Mouse (Mus musculus) CD4-positive, CD25-positive, alpha-beta regulatory T cell, adult 9 weeks (primary cell): ENCODE measurements around the gene 4933405L10Rik. TPM values are rescaled to one million over a fixed set of nuclear protein-coding genes. Genes with fewer than 3 reads are reported as not detected.

Experiments used
- polyA plus RNA-seq: library from polyadenylated mRNA; unstranded; fragments of 100-300 nt; shearing (Covaris generic); gene quantifications from one replicate; pipeline ENCODE4 v1.2.1, GENCODE M21; 2017

Gene 4933405L10Rik
- not detected for polyA plus RNA-seq

GRCm38 (mm10) chr8:105707498-105708403 is at the start of gene 4933405L10Rik, which contains the start of gene Enkd1:
4933405L10Rik (plus strand) TSS chr8:105707655.
Enkd1 (minus strand) TSS chr8:105708210.

GRCm38 (mm10) chr8:105685796-105686308 is 21.6 kb upstream of the 4933405L10Rik start, which contains the start of gene Carmil2:
Carmil2 (plus strand) TSS chr8:105686274.

GRCm38 (mm10) chr8:105700966-105701824 is 6.3 kb upstream of the 4933405L10Rik start, which contains the start of the genes Acd and Pard6a:
Acd (minus strand) TSS chr8:105701102.
Pard6a (plus strand) TSS chr8:105701148.

GRCm38 (mm10) chr8:105758277-105759108 is 51.0 kb downstream of the 4933405L10Rik start, which contains the start of gene Gfod2:
Gfod2 (minus strand) TSS chr8:105758664.

Other genes with a start within 250 kb of the 4933405L10Rik start
- not detected for gene Tppp3, start 236.1 kb upstream of the 4933405L10Rik start, polyA plus RNA-seq
- gene Zdhhc1, start 210.8 kb upstream of the 4933405L10Rik start, polyA plus RNA-seq: 2.3 TPM
- not detected for gene Hsd11b2, start 188.9 kb upstream of the 4933405L10Rik start, polyA plus RNA-seq
- gene Atp6v0d1, start 141.6 kb upstream of the 4933405L10Rik start, polyA plus RNA-seq: 55.5 TPM
- gene Ripor1, start 102.4 kb upstream of the 4933405L10Rik start, polyA plus RNA-seq: 11.5 TPM
- gene Ctcf, start 71.1 kb upstream of the 4933405L10Rik start, polyA plus RNA-seq: 33.9 TPM
- gene Agrp, start 70.3 kb upstream of the 4933405L10Rik start, polyA plus RNA-seq: 0.72 TPM
- 12.1 TPM for gene Carmil2, start 21.4 kb upstream of the 4933405L10Rik start, polyA plus RNA-seq
- gene Acd, start 6.6 kb upstream of the 4933405L10Rik start, polyA plus RNA-seq: 95.6 TPM
- gene Pard6a, start 6.5 kb upstream of the 4933405L10Rik start, polyA plus RNA-seq: 10.6 TPM
- gene Enkd1, start 555 bp downstream of the 4933405L10Rik start, polyA plus RNA-seq: 3.4 TPM
- 5.5 TPM for gene Gfod2, start 51.0 kb downstream of the 4933405L10Rik start, polyA plus RNA-seq
- 34.6 TPM for gene Ranbp10, start 119.7 kb downstream of the 4933405L10Rik start, polyA plus RNA-seq
- not detected for gene Tsnaxip1, start 120.1 kb downstream of the 4933405L10Rik start, polyA plus RNA-seq
- 20.2 TPM for gene Cenpt, start 145.6 kb downstream of the 4933405L10Rik start, polyA plus RNA-seq
- 7.6 TPM for gene Thap11, start 147.5 kb downstream of the 4933405L10Rik start, polyA plus RNA-seq
- gene Nutf2, start 152.9 kb downstream of the 4933405L10Rik start, polyA plus RNA-seq: 17.9 TPM
- gene Edc4, start 173.2 kb downstream of the 4933405L10Rik start, polyA plus RNA-seq: 105 TPM
- 2.1 TPM for gene Nrn1l, start 185.9 kb downstream of the 4933405L10Rik start, polyA plus RNA-seq
- gene Pskh1, start 192.8 kb downstream of the 4933405L10Rik start, polyA plus RNA-seq: 28.0 TPM
- 2.8 TPM for gene Ctrl, start 226.2 kb downstream of the 4933405L10Rik start, polyA plus RNA-seq
- gene Psmb10, start 230.8 kb downstream of the 4933405L10Rik start, polyA plus RNA-seq: 552 TPM
- 0.55 TPM for gene Lcat, start 235.7 kb downstream of the 4933405L10Rik start, polyA plus RNA-seq